Mouse (Mus musculus) induced T-regulatory cell, adult 2 months (primary cell): ENCODE data around the gene Serpinb11.

Experiments
- DNase-seq: peaks from one replicate; pipeline ENCODE4 v3.0.0-alpha.2; 2012; ENCODE audit warnings: low read depth

Gene Serpinb11

GRCm38 (mm10) chr1:107360898-107361297 is at the start of gene Serpinb11:
Gene Serpinb11, plus strand, starts transcription at chr1:107361198.
- DNase-seq: no peak

GRCm38 (mm10) chr1:107345979-107346378 is 15.0 kb upstream of the Serpinb11 start:
- DNase-seq: no peak

- DNase-seq: no peak
Measured at GRCm38 (mm10) chr1:107346788-107347187, 14.2 kb upstream of the Serpinb11 start.

GRCm38 (mm10) chr1:107350392-107350791 is 10.6 kb upstream of the Serpinb11 start:
- no peak for DNase-seq

GRCm38 (mm10) chr1:107351115-107351514 is 9.9 kb upstream of the Serpinb11 start:
- no peak for DNase-seq

GRCm38 (mm10) chr1:107353046-107353445 is 8.0 kb upstream of the Serpinb11 start:
- no peak for DNase-seq

- DNase-seq: no peak
Measured at GRCm38 (mm10) chr1:107365973-107366372, 5.0 kb downstream of the Serpinb11 start.

GRCm38 (mm10) chr1:107368944-107369343 is 7.9 kb downstream of the Serpinb11 start:
- no peak for DNase-seq

GRCm38 (mm10) chr1:107376952-107377351 is 16.0 kb downstream of the Serpinb11 start:
- no peak for DNase-seq

GRCm38 (mm10) chr1:107378368-107378767 is 17.4 kb downstream of the Serpinb11 start:
- no peak for DNase-seq

- no peak for DNase-seq
Measured at GRCm38 (mm10) chr1:107381491-107381890, 20.5 kb downstream of the Serpinb11 start.

GRCm38 (mm10) chr1:107382404-107382803 is 21.4 kb downstream of the Serpinb11 start:
- DNase-seq: no peak

- DNase-seq: no peak
Measured at GRCm38 (mm10) chr1:107384532-107384931, 23.5 kb downstream of the Serpinb11 start.

- DNase-seq: no peak
Measured at GRCm38 (mm10) chr1:107389753-107390152, 28.8 kb downstream of the Serpinb11 start.

- no peak for DNase-seq
Measured at GRCm38 (mm10) chr1:107397481-107397880, 36.5 kb downstream of the Serpinb11 start.

- no peak for DNase-seq
Measured at GRCm38 (mm10) chr1:107399355-107399754, 38.4 kb downstream of the Serpinb11 start, which contains the start of gene Serpinb7. Gene Serpinb7, plus strand, starts transcription at chr1:107399655.

- DNase-seq: no peak
Measured at GRCm38 (mm10) chr1:107402082-107402481, 41.1 kb downstream of the Serpinb11 start.

GRCm38 (mm10) chr1:107414650-107415049 is 53.7 kb downstream of the Serpinb11 start:
- DNase-seq: no peak

GRCm38 (mm10) chr1:107422487-107422886 is 61.5 kb downstream of the Serpinb11 start:
- DNase-seq: no peak
